Mouse (Mus musculus): ENCODE data around the gene Ppp1r36. TPM values are rescaled to one million over a fixed set of nuclear protein-coding genes. Genes with fewer than 3 reads are reported as not detected.
A peak's percentile ranks its signal among the peaks of the same experiment; 100 is the strongest.
"Not testable (repeated sequence)": the region's sequence is repeated elsewhere in the genome, so short reads cannot be mapped to it uniquely, and the experiment has no call there.

Gene Ppp1r36
- polyA plus RNA-seq, 1 experiment from 2014 or later, result 0.05 TPM

- Histone ChIP-seq H3K27me3 (peaks cover 15% of the 10 kb centered on the region; the same call in 1 of the 2 replicates), H3K4me2 (no peak overlapping the region), H3K4me3 (replicated peaks) (no peak overlapping the region), H3K27ac (replicated peaks) (no peak overlapping the region), H3K36me3 (replicated peaks) (no peaks in the 10 kb centered on the region), H3K9me3 (replicated peaks) (no peaks in the 10 kb centered on the region), H3K4me1 (replicated peaks) (no peaks in the 10 kb centered on the region), H3K9ac (no peak overlapping the region)
- 65% methylated on average over 3 of the region's 3 CpGs for WGBS (ENCODE audit: insufficient replicate concordance)
- ATAC-seq (ENCODE audit: insufficient read depth), result no peak
Measured at GRCm38 (mm10) chr12:76425256-76425655, 7.9 kb downstream of the Ppp1r36 start.

DNA sequence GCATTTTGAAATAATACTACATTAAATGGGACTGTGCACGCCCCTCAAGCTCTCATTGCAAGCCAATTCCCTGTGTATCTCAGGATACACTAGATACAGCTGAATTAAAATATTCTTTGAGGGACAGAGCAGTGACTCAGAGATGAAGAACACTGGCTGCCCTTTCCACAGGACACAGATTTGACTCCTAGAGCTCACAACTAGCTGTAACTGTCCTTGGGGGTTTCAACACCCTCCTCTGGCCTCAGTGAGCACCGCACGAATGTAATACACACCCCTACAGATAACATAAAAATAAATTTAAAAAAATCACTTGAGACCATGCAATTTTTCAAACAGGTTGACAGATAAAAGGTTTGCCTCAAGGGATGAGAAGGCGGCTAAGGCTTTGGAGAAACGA, 10.2 kb downstream of the Ppp1r36 start:
- 42% methylated on average over 5 of the region's 5 CpGs for WGBS (ENCODE audit: insufficient replicate concordance)
- no peak overlapping the region for H3K4me2 ChIP-seq
- no peak overlapping the region for H3K9ac ChIP-seq
- H3K9me3 ChIP-seq (replicated peaks), result no peaks in the 10 kb centered on the region
- no peak overlapping the region for H3K27ac ChIP-seq (replicated peaks)
- H3K4me3 ChIP-seq (replicated peaks), result no peak overlapping the region
- H3K27me3 ChIP-seq, result peaks cover 16% of the 10 kb centered on the region; the same call in 1 of the 2 replicates
- H3K4me1 ChIP-seq (replicated peaks), result no peaks in the 10 kb centered on the region
- no peak for ATAC-seq (ENCODE audit: insufficient read depth)
- H3K36me3 ChIP-seq (replicated peaks), result no peaks in the 10 kb centered on the region

GRCm38 (mm10) chr12:76430879-76431406, 13.6 kb downstream of the Ppp1r36 start:
- H3K27me3 ChIP-seq, result peaks cover 41% of the 10 kb centered on the region
- no peak for ATAC-seq (ENCODE audit: insufficient read depth)
- 43% methylated on average over 5 of the region's 5 CpGs for WGBS (ENCODE audit: insufficient replicate concordance)
- no peak overlapping the region for H3K27ac ChIP-seq (replicated peaks)
- H3K9ac ChIP-seq, result no peak overlapping the region
- H3K4me2 ChIP-seq, result no peak overlapping the region
- no peak overlapping the region for H3K4me3 ChIP-seq (replicated peaks)
- no peaks in the 10 kb centered on the region for H3K4me1 ChIP-seq (replicated peaks)
- no peaks in the 10 kb centered on the region for H3K36me3 ChIP-seq (replicated peaks)
- no peaks in the 10 kb centered on the region for H3K9me3 ChIP-seq (replicated peaks)

- Histone ChIP-seq H3K36me3 (replicated peaks) (no peaks in the 10 kb centered on the region), H3K9ac (no peak overlapping the region), H3K4me1 (replicated peaks) (no peaks in the 10 kb centered on the region), H3K9me3 (replicated peaks) (no peaks in the 10 kb centered on the region), H3K27ac (replicated peaks) (no peak overlapping the region), H3K27me3 (peaks cover 46% of the 10 kb centered on the region), H3K4me3 (replicated peaks) (no peak overlapping the region), H3K4me2 (no peak overlapping the region)
- no peak for ATAC-seq (ENCODE audit: insufficient read depth)
- WGBS (ENCODE audit: insufficient replicate concordance), result 65% methylated on average over 6 of the region's 6 CpGs
Measured at GRCm38 (mm10) chr12:76431431-76431830, 14.1 kb downstream of the Ppp1r36 start.

DNA sequence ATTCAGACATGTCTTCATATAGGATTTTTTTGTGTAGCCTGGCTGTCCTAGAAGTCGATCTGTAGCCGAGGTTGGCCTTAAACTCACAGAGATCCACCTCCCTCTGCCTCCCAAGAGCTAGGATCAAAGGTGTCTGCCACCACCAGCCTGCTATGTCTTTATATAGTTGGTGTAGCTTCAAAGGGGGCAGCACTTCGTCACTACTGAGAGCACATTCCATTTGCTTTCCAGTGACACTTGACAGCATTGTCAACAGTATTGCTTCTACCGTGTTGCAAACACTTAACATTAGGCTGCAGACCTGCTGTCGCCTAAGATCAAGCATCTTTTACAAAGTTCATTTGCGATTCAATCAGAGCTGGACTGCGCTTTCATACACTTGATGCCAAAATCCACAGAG, 16.8 kb downstream of the Ppp1r36 start:
- Histone ChIP-seq H3K9ac (no peak overlapping the region), H3K27me3 (peaks cover 44% of the 10 kb centered on the region), H3K36me3 (replicated peaks) (no peaks in the 10 kb centered on the region), H3K4me3 (replicated peaks) (no peak overlapping the region), H3K9me3 (replicated peaks) (no peaks in the 10 kb centered on the region), H3K27ac (replicated peaks) (no peak overlapping the region), H3K4me2 (no peak overlapping the region), H3K4me1 (replicated peaks) (no peaks in the 10 kb centered on the region)
- 27% methylated on average over 7 of the region's 7 CpGs for WGBS (ENCODE audit: insufficient replicate concordance)
- ATAC-seq (ENCODE audit: insufficient read depth), result no peak

DNA sequence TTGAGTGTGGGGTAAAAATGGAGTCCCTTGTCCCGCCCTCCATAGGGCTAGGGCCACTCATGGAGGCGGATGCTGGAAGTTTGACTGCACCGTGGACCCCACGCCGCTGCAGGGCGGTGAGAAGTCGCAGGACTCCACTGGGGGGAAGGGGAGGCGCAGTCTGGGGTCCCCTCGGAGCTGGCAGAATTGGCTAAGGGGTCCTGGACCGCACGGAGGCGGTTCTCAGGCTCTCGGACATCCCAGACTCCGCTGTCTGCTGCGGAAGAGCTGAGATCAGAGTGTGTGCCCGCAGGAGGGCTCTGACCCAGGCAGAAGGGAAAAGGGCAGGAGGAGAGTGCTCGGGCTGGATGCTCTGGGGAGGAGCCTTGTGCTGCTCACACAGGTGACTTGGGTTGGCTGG, 17.7 kb downstream of the Ppp1r36 start:
- Histone ChIP-seq H3K27me3 (peaks cover 41% of the 10 kb centered on the region), H3K9ac (no peak overlapping the region), H3K36me3 (replicated peaks) (no peaks in the 10 kb centered on the region), H3K4me2 (peak overlapping the region; percentile 46), H3K4me1 (replicated peaks) (no peaks in the 10 kb centered on the region), H3K4me3 (replicated peaks) (no peak overlapping the region), H3K27ac (replicated peaks) (no peak overlapping the region), H3K9me3 (replicated peaks) (no peaks in the 10 kb centered on the region)
- ATAC-seq (ENCODE audit: insufficient read depth), result no peak
- WGBS (ENCODE audit: insufficient replicate concordance), result 7% methylated on average over 17 of the region's 17 CpGs

GRCm38 (mm10) chr12:76435549-76435948, 18.2 kb downstream of the Ppp1r36 start:
- H3K4me2 ChIP-seq, result no peak overlapping the region
- no peak for ATAC-seq (ENCODE audit: insufficient read depth)
- H3K9ac ChIP-seq, result no peak overlapping the region
- H3K4me1 ChIP-seq (replicated peaks), result no peaks in the 10 kb centered on the region
- peaks cover 39% of the 10 kb centered on the region for H3K27me3 ChIP-seq
- no peaks in the 10 kb centered on the region for H3K9me3 ChIP-seq (replicated peaks)
- WGBS (ENCODE audit: insufficient replicate concordance), result 28% methylated on average over 8 of the region's 8 CpGs
- no peak overlapping the region for H3K4me3 ChIP-seq (replicated peaks)
- H3K27ac ChIP-seq (replicated peaks), result no peak overlapping the region
- no peaks in the 10 kb centered on the region for H3K36me3 ChIP-seq (replicated peaks)

GRCm38 (mm10) chr12:76443488-76443887, 26.1 kb downstream of the Ppp1r36 start:
- not testable (repeated sequence) for H3K27ac ChIP-seq (replicated peaks); H3K36me3 ChIP-seq (replicated peaks); H3K4me2 ChIP-seq; H3K9me3 ChIP-seq (replicated peaks); H3K9ac ChIP-seq; H3K4me3 ChIP-seq (replicated peaks); H3K4me1 ChIP-seq (replicated peaks); ATAC-seq (ENCODE audit: insufficient read depth); H3K27me3 ChIP-seq
- 56% methylated on average over 6 of the region's 6 CpGs for WGBS (ENCODE audit: insufficient replicate concordance)

GRCm38 (mm10) chr12:76444359-76444772, 27.0 kb downstream of the Ppp1r36 start:
- WGBS (ENCODE audit: insufficient replicate concordance), result 44% methylated on average over 10 of the region's 10 CpGs
- H3K27me3 ChIP-seq, result no peaks in the 10 kb centered on the region
- no peaks in the 10 kb centered on the region for H3K9me3 ChIP-seq (replicated peaks)
- H3K9ac ChIP-seq, result no peak overlapping the region
- no peaks in the 10 kb centered on the region for H3K36me3 ChIP-seq (replicated peaks)
- no peak for ATAC-seq (ENCODE audit: insufficient read depth)
- 0 out of 2 replicates have a peak, but pooled peaks cover 3% of the 10 kb centered on the region for H3K4me1 ChIP-seq (replicated peaks)
- H3K27ac ChIP-seq (replicated peaks), result no peak overlapping the region
- H3K4me3 ChIP-seq (replicated peaks), result peak overlapping the region; percentile 26; the same call in 1 of the 2 replicates
- peak overlapping the region; percentile 21; the same call in 1 of the 2 replicates for H3K4me2 ChIP-seq

DNA sequence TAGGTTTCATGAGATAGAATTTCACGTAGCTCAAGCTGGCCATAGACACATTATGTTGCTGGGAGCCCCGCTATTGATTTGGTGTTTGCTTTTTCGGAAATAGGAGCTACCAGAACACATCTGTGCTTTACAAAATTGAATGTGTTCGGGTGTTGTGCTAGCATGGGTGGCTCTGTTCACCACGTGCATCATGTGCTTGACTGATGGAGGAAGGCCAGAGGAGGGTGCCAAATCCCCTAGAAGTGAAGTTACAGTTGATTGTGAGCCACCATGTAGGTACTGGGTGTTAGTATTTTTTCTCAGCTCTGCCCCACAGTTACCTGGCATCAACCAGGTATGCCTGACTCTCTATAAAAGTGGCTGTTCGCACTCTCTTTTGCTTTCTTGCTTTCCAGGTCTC, 27.5 kb downstream of the Ppp1r36 start:
- no peak for ATAC-seq (ENCODE audit: insufficient read depth)
- peak overlapping the region; percentile 21; the same call in 1 of the 2 replicates for H3K4me2 ChIP-seq
- H3K9ac ChIP-seq, result no peak overlapping the region
- H3K27ac ChIP-seq (replicated peaks), result no peak overlapping the region
- 0 out of 2 replicates have a peak, but pooled peaks cover 3% of the 10 kb centered on the region for H3K4me1 ChIP-seq (replicated peaks)
- 50% methylated on average over 6 of the region's 6 CpGs for WGBS (ENCODE audit: insufficient replicate concordance)
- H3K27me3 ChIP-seq, result no peaks in the 10 kb centered on the region
- no peaks in the 10 kb centered on the region for H3K9me3 ChIP-seq (replicated peaks)
- H3K4me3 ChIP-seq (replicated peaks), result peak overlapping the region; percentile 26
- H3K36me3 ChIP-seq (replicated peaks), result no peaks in the 10 kb centered on the region

DNA sequence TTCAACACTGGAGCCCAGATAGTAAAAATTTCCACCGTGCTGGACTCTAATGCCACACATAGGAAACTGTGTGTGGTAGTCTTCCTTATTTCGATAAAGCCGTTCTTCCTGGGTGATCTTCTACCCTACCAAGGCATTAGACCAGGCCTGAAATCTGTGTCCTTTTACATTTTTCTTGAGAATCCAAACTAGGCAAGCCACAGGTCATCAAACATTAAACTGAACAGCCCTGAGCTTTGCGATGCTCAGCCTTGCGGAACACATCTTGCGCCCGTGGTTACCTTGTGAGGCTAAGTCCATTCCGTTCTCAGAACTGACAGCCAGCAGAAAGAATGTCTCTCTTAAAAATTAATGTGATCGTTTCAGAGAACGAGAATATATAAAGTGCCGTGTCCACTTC, 28.9 kb downstream of the Ppp1r36 start:
- H3K9ac ChIP-seq, result no peak overlapping the region
- no peak overlapping the region for H3K27ac ChIP-seq (replicated peaks)
- ATAC-seq (ENCODE audit: insufficient read depth), result no peak
- WGBS (ENCODE audit: insufficient replicate concordance), result 62% methylated on average over 11 of the region's 11 CpGs
- no peaks in the 10 kb centered on the region for H3K36me3 ChIP-seq (replicated peaks)
- 0 out of 2 replicates have a peak, but pooled peaks cover 3% of the 10 kb centered on the region for H3K4me1 ChIP-seq (replicated peaks)
- H3K4me3 ChIP-seq (replicated peaks), result no peak overlapping the region
- no peaks in the 10 kb centered on the region for H3K27me3 ChIP-seq
- H3K9me3 ChIP-seq (replicated peaks), result no peaks in the 10 kb centered on the region
- no peak overlapping the region for H3K4me2 ChIP-seq

DNA sequence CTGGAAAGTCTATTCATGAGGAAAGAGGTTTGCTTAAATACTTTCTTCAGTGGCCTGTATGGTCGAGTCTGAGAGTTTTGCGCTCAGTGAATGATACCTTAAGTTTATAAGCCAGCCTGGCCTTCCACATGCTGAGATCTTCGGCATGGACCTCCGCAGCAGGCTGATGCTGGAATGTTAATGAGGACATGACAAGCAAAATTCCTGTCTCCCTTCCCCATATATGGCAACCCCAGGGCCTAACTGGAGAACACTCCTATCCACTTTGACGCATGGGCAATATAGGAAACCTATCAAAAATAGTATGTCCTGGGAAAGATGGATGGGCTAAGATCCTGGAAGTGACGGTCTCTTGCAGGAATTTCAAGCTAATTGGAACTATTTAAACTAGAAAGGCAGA, 30.8 kb downstream of the Ppp1r36 start:
- Histone ChIP-seq H3K4me1 (replicated peaks) (0 out of 2 replicates have a peak, but pooled peaks cover 3% of the 10 kb centered on the region), H3K4me3 (replicated peaks) (no peak overlapping the region), H3K9me3 (replicated peaks) (no peaks in the 10 kb centered on the region), H3K4me2 (no peak overlapping the region), H3K27ac (replicated peaks) (no peak overlapping the region), H3K27me3 (no peaks in the 10 kb centered on the region), H3K36me3 (replicated peaks) (no peaks in the 10 kb centered on the region), H3K9ac (no peak overlapping the region)
- no peak for ATAC-seq (ENCODE audit: insufficient read depth)
- WGBS (ENCODE audit: insufficient replicate concordance), result 69% methylated on average over 6 of the region's 6 CpGs

Data from liver, embryonic 15.5 days (tissue).